Mouse (Mus musculus) heart, postnatal 0 days (tissue): ENCODE results near the gene Itpkc. TPM values are rescaled to one million over a fixed set of nuclear protein-coding genes. Genes with fewer than 3 reads are reported as not detected.

Experiments
- ATAC-seq: fragments of 200-750 bp; cut with Nextera tagmentation; 2 replicates; pipeline ENCODE4 v1.8.0; 2017; ENCODE audit warnings: low read depth, moderate number of reproducible peaks, moderate library complexity; ENCODE audit not compliant: insufficient read depth
- DNase-seq: peaks from one replicate; pipeline ENCODE4 v3.0.0-alpha.2; 2016; ENCODE audit warnings: low spot score
- H3K27ac ChIP-seq: fragments of 300-500 bp; sonication (generic); 2 replicates; pipeline ENCODE4 v1.5.1; 2014; ENCODE audit warnings: low read depth, mild to moderate bottlenecking
- H3K27me3 ChIP-seq: fragments of 300-500 bp; sonication (generic); 2 replicates; pipeline ENCODE4 v1.6.1; 2014; ENCODE audit warnings: low read length, mixed read lengths; ENCODE audit not compliant: control insufficient read depth, insufficient read depth
- H3K36me3 ChIP-seq: fragments of 300-500 bp; sonication (generic); replicated peaks from 2 replicates; pipeline ENCODE4 v1.6.1; 2014; ENCODE audit warnings: low read length, mixed read lengths; ENCODE audit not compliant: control insufficient read depth, insufficient read depth
- H3K4me1 ChIP-seq: fragments of 300-500 bp; sonication (generic); 2 replicates; pipeline ENCODE4 v1.6.1; 2014; ENCODE audit warnings: antibody characterized with exemption; ENCODE audit not compliant: control insufficient read depth, insufficient read depth
- H3K4me2 ChIP-seq: fragments of 300-500 bp; sonication (generic); 2 replicates; pipeline ENCODE4 v1.6.1; 2014; ENCODE audit warnings: low read depth, mild to moderate bottlenecking, low read length, moderate library complexity
- H3K4me3 ChIP-seq: fragments of 300-500 bp; sonication (generic); 2 replicates; pipeline ENCODE4 v1.5.1; 2014; ENCODE audit warnings: low read depth, low read length
- H3K9ac ChIP-seq: fragments of 300-500 bp; sonication (generic); replicated peaks from 2 replicates; pipeline ENCODE4 v1.6.1; 2014; ENCODE audit warnings: low read depth, low read length, mixed read lengths
- H3K9me3 ChIP-seq: fragments of 300-500 bp; sonication (generic); replicated peaks from 2 replicates; pipeline ENCODE4 v1.6.1; 2016; ENCODE audit warnings: low read length; ENCODE audit not compliant: control insufficient read depth
- CTCF ChIP-seq: IDR thresholded peaks from 2 replicates; pipeline ENCODE4 v1.5.1; 2016; ENCODE audit warnings: antibody characterized with exemption, control low read depth, low read depth
- EP300 ChIP-seq: IDR thresholded peaks from 2 replicates; pipeline ENCODE4 v1.6.1; 2016; ENCODE audit warnings: antibody characterized with exemption, low read depth
- WGBS: fragments of 180-500 bp; shearing (Covaris S2); extraction: QIAGEN DNeasy Blood & Tissue Kit; methylation state at CpG from one replicate; pipeline ENCODE4 v1.1.7; 2014; 5-methylcytosine and 5-hydroxymethylcytosine counted together
- polyA plus RNA-seq: library from polyadenylated mRNA; unstranded; fragments of >200 nt; fragmentation: Nextera tagmentation; extraction: Ambion mirVana; gene quantifications from 2 replicates; pipeline ENCODE4 v1.2.1, GENCODE M21; 2015
- total RNA-seq: library from RNA; depleted of rRNA; stranded (reverse); fragments of >200 nt; gene quantifications from 2 replicates; pipeline ENCODE4 v1.2.3, GENCODE M21; 2014; ENCODE audit warnings: low replicate concordance

The Itpkc gene
- total and polyA plus RNA-seq, 2 experiments from 2014 or later, result 1.3 to 14.7 TPM

DNA sequence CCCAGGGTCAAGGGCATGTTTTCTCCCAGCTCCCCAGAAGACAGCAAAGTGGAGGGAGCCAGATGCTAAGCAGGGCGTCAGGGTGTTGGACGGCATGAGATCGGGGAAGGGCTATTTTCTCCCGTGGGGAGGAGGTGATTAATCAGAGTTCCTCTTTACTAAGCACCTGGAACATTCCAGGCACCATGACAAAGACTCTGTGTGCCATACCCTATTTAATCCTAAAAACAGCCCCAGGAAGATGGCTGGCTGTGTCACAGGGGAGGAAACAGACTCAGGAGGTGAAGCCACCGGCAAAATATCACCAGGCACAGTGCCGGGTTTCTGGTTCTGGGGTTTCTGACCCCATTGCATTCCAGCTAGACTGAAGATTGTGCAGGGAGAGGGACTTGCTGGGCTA, 6.5 kb downstream of the Itpkc start:
- no peaks in the 10 kb centered on the region for H3K9me3 ChIP-seq
- ATAC-seq (no peak), DNase-seq (no peak)
- H3K4me1 ChIP-seq, result peaks cover 7% of the 10 kb centered on the region
- 58% methylated on average over 6 of the region's 6 CpGs for WGBS
- peaks cover 19% of the 10 kb centered on the region for H3K36me3 ChIP-seq
- H3K4me3 ChIP-seq, result no peak overlapping the region
- no peak overlapping the region for H3K4me2 ChIP-seq
- no peak overlapping the region for H3K27ac ChIP-seq
- no peak overlapping the region for H3K9ac ChIP-seq
- TF ChIP-seq EP300 (no peak), CTCF (no peak)
- H3K27me3 ChIP-seq, result no peaks in the 10 kb centered on the region

DNA sequence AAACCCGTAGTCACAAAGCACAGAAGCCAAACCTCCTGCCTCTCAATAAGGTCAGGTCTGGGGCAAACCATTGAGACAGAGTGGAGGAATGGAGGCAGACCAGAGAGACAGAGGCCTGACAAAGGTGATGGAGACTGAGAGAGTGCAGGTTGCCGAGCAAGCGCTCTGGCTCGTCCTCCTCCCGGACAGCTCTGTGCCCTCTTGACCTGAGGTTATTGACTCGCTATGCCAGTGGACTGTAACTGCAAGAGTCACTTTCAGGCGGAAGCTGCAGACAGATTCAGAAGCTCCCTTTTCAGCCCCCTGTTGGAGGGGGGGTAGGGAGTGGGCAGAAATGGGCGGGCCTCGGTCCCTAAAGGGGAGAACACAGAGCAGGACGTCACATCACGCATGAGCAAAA, 8.5 kb downstream of the Itpkc start:
- ATAC-seq (no peak), DNase-seq (no peak)
- 89% methylated on average over 11 of the region's 11 CpGs for WGBS
- TF ChIP-seq CTCF, result no peak
- TF ChIP-seq EP300, result no peak
- Histone ChIP-seq H3K36me3 (peaks cover 36% of the 10 kb centered on the region), H3K4me3 (no peak overlapping the region), H3K9ac (no peak overlapping the region), H3K27ac (no peak overlapping the region), H3K9me3 (no peaks in the 10 kb centered on the region), H3K4me2 (no peak overlapping the region), H3K4me1 (no peaks in the 10 kb centered on the region), H3K27me3 (no peaks in the 10 kb centered on the region)

DNA sequence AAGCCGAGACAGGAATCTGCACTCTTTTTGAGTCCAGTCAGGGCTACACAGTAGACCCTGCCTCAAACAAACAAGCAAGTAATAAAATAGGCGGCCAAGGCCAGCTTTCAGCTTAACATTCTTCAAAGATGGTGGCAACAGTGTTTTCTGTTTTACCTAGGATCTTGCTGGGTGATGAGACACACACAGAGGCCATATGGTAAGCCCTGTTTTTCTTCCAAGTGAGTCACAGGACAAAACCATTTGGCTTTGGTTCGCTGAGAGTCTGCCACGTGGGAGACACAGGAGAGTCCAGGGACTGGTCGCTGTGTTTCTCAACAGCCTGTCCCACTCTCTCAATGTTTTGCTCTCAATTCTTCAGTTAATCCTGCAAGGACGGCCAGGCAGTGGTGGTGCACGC, 9.9 kb downstream of the Itpkc start:
- DNase-seq (no peak), ATAC-seq (no peak)
- Histone ChIP-seq H3K9ac (no peak overlapping the region), H3K4me3 (no peak overlapping the region), H3K4me1 (no peaks in the 10 kb centered on the region), H3K4me2 (no peak overlapping the region), H3K36me3 (peaks cover 45% of the 10 kb centered on the region), H3K27me3 (no peaks in the 10 kb centered on the region), H3K27ac (no peak overlapping the region), H3K9me3 (no peaks in the 10 kb centered on the region)
- no peak for TF ChIP-seq CTCF
- no peak for TF ChIP-seq EP300
- WGBS, result 80% methylated on average over 7 of the region's 7 CpGs

DNA sequence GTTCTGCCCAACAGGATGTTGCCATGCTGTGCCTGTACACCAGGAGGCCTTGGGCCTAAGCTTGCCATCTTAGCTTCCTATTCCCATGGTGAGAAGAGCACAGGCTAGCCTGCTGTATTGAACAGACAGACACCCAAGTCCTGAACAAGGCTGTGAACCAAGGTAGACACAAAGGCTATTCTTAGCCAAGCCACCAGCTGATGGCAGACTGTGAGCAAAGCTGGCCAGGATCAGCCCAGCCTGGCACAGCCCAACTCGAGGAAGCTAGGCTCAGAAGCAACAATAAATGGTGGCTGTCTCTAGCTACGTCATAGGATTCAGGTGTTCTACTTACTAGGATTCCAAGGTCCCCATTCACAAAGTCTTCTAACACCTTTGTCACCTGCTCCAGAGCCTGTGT, 15.8 kb downstream of the Itpkc start:
- H3K9ac ChIP-seq, result no peak overlapping the region
- TF ChIP-seq EP300 (no peak), CTCF (no peak)
- H3K9me3 ChIP-seq, result no peaks in the 10 kb centered on the region
- DNase-seq (no peak), ATAC-seq (no peak)
- 72% methylated on average over 2 of the region's 2 CpGs for WGBS
- H3K36me3 ChIP-seq, result peaks cover 72% of the 10 kb centered on the region
- H3K27me3 ChIP-seq, result no peaks in the 10 kb centered on the region
- no peak overlapping the region for H3K4me2 ChIP-seq
- no peak overlapping the region for H3K27ac ChIP-seq
- H3K4me3 ChIP-seq, result no peak overlapping the region
- H3K4me1 ChIP-seq, result no peaks in the 10 kb centered on the region

GRCm38 (mm10) chr7:27203730-27204449, 24.6 kb downstream of the Itpkc start:
- Histone ChIP-seq H3K36me3 (peaks cover 44% of the 10 kb centered on the region), H3K9ac (no peak overlapping the region), H3K4me1 (no peaks in the 10 kb centered on the region), H3K4me3 (no peak overlapping the region), H3K27ac (no peak overlapping the region), H3K9me3 (no peaks in the 10 kb centered on the region), H3K27me3 (no peaks in the 10 kb centered on the region), H3K4me2 (no peak overlapping the region)
- ATAC-seq, result no peak
- 94% methylated on average over 8 of the region's 8 CpGs for WGBS
- no peak for DNase-seq
- TF ChIP-seq CTCF (no peak), EP300 (no peak)

- WGBS, result 91% methylated on average over 8 of the region's 8 CpGs
- no peaks in the 10 kb centered on the region for H3K27me3 ChIP-seq
- H3K9ac ChIP-seq, result no peak overlapping the region
- H3K9me3 ChIP-seq, result no peaks in the 10 kb centered on the region
- TF ChIP-seq CTCF (no peak), EP300 (no peak)
- H3K4me2 ChIP-seq, result no peak overlapping the region
- DNase-seq (no peak), ATAC-seq (no peak)
- peaks cover 13% of the 10 kb centered on the region for H3K4me1 ChIP-seq
- peaks cover 26% of the 10 kb centered on the region for H3K36me3 ChIP-seq
- no peak overlapping the region for H3K4me3 ChIP-seq
- H3K27ac ChIP-seq, result no peak overlapping the region
Observed at GRCm38 (mm10) chr7:27198779-27199178, 29.7 kb downstream of the Itpkc start.
